9 mouse cellular contexts compared by ENCODE assay signal in the genomic region with DNA sequence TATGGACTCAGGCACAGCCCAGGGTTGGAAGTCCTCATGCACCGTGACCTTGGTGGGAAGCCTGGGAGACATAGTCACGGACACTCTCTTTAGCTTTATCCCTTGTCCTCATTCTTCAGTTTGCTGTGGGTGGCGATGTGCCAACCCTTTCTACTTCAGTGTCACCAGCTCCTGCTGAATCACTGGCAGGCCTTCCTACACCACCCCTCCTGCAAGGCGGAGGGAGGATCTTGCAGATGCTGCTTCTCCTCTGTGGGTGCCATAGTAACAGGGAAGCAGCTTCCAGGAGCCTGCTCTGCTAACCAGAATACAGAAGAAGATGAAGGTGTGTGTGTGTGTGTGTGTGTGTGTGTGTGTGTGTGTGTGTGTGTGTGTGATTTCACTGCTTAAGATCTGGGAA. TPM values are rescaled to one million over a fixed set of nuclear protein-coding genes. Genes with fewer than 3 reads are reported as not detected.
DNase-seq lines count a peak whose midpoint lies in the region; ATAC-seq and TF ChIP-seq lines count a peak whose summit lies in the region.
"Had no signal": no experiment of that assay in that cellular context is flagged by ENCODE, and none has a peak within 500 bp of the region (broad histone marks: within the 10 kb centered on the region; RNA-seq: fewer than 3 reads in every experiment).

No protein-coding gene starts in this region.

- no peak for TF ChIP-seq CTCF in olfactory bulb, adult 2 months (IDR thresholded peaks at IDR 0.05; ENCODE audit: insufficient read depth, low read depth, low read length)
- TF ChIP-seq CTCF in stomach, postnatal 0 days (IDR thresholded peaks at IDR 0.05; ENCODE audit: low read depth) = no peak

- peak; percentile 16 for DNase-seq in lung, postnatal 36 days
- no peak for DNase-seq in lung, postnatal 25 days (ENCODE audit: low spot score)
- DNase-seq in adrenal gland, postnatal 14 days = peak; percentile 89
- DNase-seq in layer of hippocampus, adult 8-10 months (ENCODE audit: low spot score in 2 of 2) = peak; percentile 70 to 81
- DNase-seq in liver = no peak
- DNase-seq in urinary bladder, adult 2 months (ENCODE audit: low spot score) = no peak
- DNase-seq in stomach, postnatal 0 days (ENCODE audit: low spot score) = no peak

- TF ChIP-seq POLR2A in olfactory bulb, adult 2 months (IDR thresholded peaks at IDR 0.05; ENCODE audit: insufficient read depth, low read depth, low read length) = no peak

- no peak overlapping the region for H3K4me2 ChIP-seq in stomach, postnatal 0 days (replicated peaks; ENCODE audit: low read depth)

- H3K9me3 ChIP-seq in stomach, postnatal 0 days (ENCODE audit: control insufficient read depth, low read length) = no peaks in the 10 kb centered on the region

- WGBS in olfactory bulb, adult 2 months = 24% methylated on average over 4 of the region's 4 CpGs
- 55% methylated on average over 4 of the region's 4 CpGs for WGBS in stomach, postnatal 0 days

- H3K4me3 ChIP-seq in olfactory bulb, adult 2 months (ENCODE audit: insufficient read depth, low read depth, low read length) = no peak overlapping the region
- no peak overlapping the region for H3K4me3 ChIP-seq in stomach, postnatal 0 days (ENCODE audit: low read depth, low read length)

- H3K36me3 ChIP-seq in stomach, postnatal 0 days (ENCODE audit: control insufficient read depth, insufficient read depth, low read length) = no peaks in the 10 kb centered on the region

- H3K9ac ChIP-seq in stomach, postnatal 0 days (ENCODE audit: low read length) = no peak overlapping the region

- no peaks in the 10 kb centered on the region for H3K27me3 ChIP-seq in stomach, postnatal 0 days (ENCODE audit: control insufficient read depth, insufficient read depth, low read length)
- H3K27me3 ChIP-seq: Patski had no signal

- peak overlapping the region; percentile 94 for H3K27ac ChIP-seq in olfactory bulb, adult 2 months (ENCODE audit: insufficient read depth, low read depth, low read length)
- no peak overlapping the region for H3K27ac ChIP-seq in stomach, postnatal 0 days (replicated peaks)

- H3K4me1 ChIP-seq in olfactory bulb, adult 2 months (ENCODE audit: control insufficient read depth, insufficient read depth, low read length) = peaks cover 17% of the 10 kb centered on the region
- no peaks in the 10 kb centered on the region for H3K4me1 ChIP-seq in stomach, postnatal 0 days (replicated peaks; ENCODE audit: control insufficient read depth, insufficient read depth)

- ATAC-seq in stomach, postnatal 0 days (ENCODE audit: low FRiP score, low TSS enrichment) = no peak
- ATAC-seq: Patski had no signal

- no peak for TF ChIP-seq EP300 in stomach, postnatal 0 days (optimal IDR thresholded peaks at IDR 0.05)

RNA-seq across cellular contexts. Expression of a gene that starts 4.8 kb away (rescaled TPM):
- total RNA-seq in adrenal gland, postnatal 14 days (2021) = 93.2 and 98.2 TPM in 2 replicates
- total RNA-seq in layer of hippocampus, adult 8-10 months (2022) = 100 to 1,000 TPM; 243 to 262 (median 251) TPM
- polyA plus RNA-seq in olfactory bulb, adult 2 months (2012; ENCODE audit: insufficient read depth, insufficient read length, low replicate concordance, missing spikeins) = 490 TPM in 1 of 2 replicates, not detected in the other
- 35.5 and 65.3 TPM in 2 replicates for polyA plus RNA-seq in urinary bladder, adult 2 months (2012; rRNA removed)
- polyA plus RNA-seq in stomach, postnatal 0 days (2015; fragmentation: Nextera tagmentation; extraction: Ambion mirVana) = 72.5 and 75.6 TPM in 2 replicates

RNA-seq across cellular contexts. Expression of a gene that starts 30.9 kb away (rescaled TPM):
- total RNA-seq in adrenal gland, postnatal 14 days (2021) = 23.3 and 24.8 TPM in 2 replicates
- 10 to 100 TPM; 24.1 to 26.4 (median 26.1) TPM for total RNA-seq in layer of hippocampus, adult 8-10 months (2022)
- not detected in 2 replicates for polyA plus RNA-seq in olfactory bulb, adult 2 months (2012; ENCODE audit: insufficient read depth, insufficient read length, low replicate concordance, missing spikeins)
- polyA plus RNA-seq in urinary bladder, adult 2 months (2012; rRNA removed) = 24.3 and 26.1 TPM in 2 replicates
- 21.3 and 21.4 TPM in 2 replicates for polyA plus RNA-seq in stomach, postnatal 0 days (2015; fragmentation: Nextera tagmentation; extraction: Ambion mirVana)

RNA-seq across cellular contexts. Expression of a gene that starts 31.9 kb away (rescaled TPM):
- 392 and 410 TPM in 2 replicates for total RNA-seq in adrenal gland, postnatal 14 days (2021)
- total RNA-seq in layer of hippocampus, adult 8-10 months (2022) = 100 to 1,000 TPM; 259 to 278 (median 266) TPM
- polyA plus RNA-seq in olfactory bulb, adult 2 months (2012; ENCODE audit: insufficient read depth, insufficient read length, low replicate concordance, missing spikeins) = 294 and 693 TPM in 2 replicates
- 351 and 355 TPM in 2 replicates for polyA plus RNA-seq in urinary bladder, adult 2 months (2012; rRNA removed)
- polyA plus RNA-seq in stomach, postnatal 0 days (2015; fragmentation: Nextera tagmentation; extraction: Ambion mirVana) = 740 and 754 TPM in 2 replicates

RNA-seq across cellular contexts. Expression of a gene that starts 44.2 kb away (rescaled TPM):
- 41.0 and 42.3 TPM in 2 replicates for total RNA-seq in adrenal gland, postnatal 14 days (2021)
- total RNA-seq in layer of hippocampus, adult 8-10 months (2022) = 10 to 100 TPM; 24.5 to 37.1 (median 28.0) TPM
- 368 TPM in 1 of 2 replicates, not detected in the other for polyA plus RNA-seq in olfactory bulb, adult 2 months (2012; ENCODE audit: insufficient read depth, insufficient read length, low replicate concordance, missing spikeins)
- 28.8 and 29.1 TPM in 2 replicates for polyA plus RNA-seq in urinary bladder, adult 2 months (2012; rRNA removed)
- polyA plus RNA-seq in stomach, postnatal 0 days (2015; fragmentation: Nextera tagmentation; extraction: Ambion mirVana) = 24.6 and 27.5 TPM in 2 replicates

RNA-seq across cellular contexts. Expression of a gene that starts 47.2 kb away (rescaled TPM):
- total RNA-seq in adrenal gland, postnatal 14 days (2021) = 4.1 and 6.1 TPM in 2 replicates
- total RNA-seq in layer of hippocampus, adult 8-10 months (2022) = 1 to 10 TPM in 2 of 4 experiments, under 1 TPM in 2; 0.49 to 3.8 (median 1.5) TPM
- polyA plus RNA-seq in olfactory bulb, adult 2 months (2012; ENCODE audit: insufficient read depth, insufficient read length, low replicate concordance, missing spikeins) = not detected in 2 replicates
- polyA plus RNA-seq in urinary bladder, adult 2 months (2012; rRNA removed) = 4.8 and 5.9 TPM in 2 replicates
- 1.3 and 1.9 TPM in 2 replicates for polyA plus RNA-seq in stomach, postnatal 0 days (2015; fragmentation: Nextera tagmentation; extraction: Ambion mirVana)

Comparison
In these comparisons a context has a peak if more than half of its experiments do, and no peak if none do; other contexts are left out.
1. DNase-seq: peak in lung, postnatal 36 days (single experiment), adrenal gland, postnatal 14 days (single experiment) and layer of hippocampus, adult 8-10 months (2 of 2); none in lung, postnatal 25 days (single experiment), liver (single experiment), urinary bladder, adult 2 months (single experiment) and stomach, postnatal 0 days (single experiment).